Mouse (Mus musculus) bone marrow macrophage, adult 2 months (primary cell): ENCODE measurements around the gene Tomm6.

ENCODE experiments used
- CTCF ChIP-seq: IDR thresholded peaks from 2 replicates; pipeline ENCODE4 v1.5.1; 2012; ENCODE audit warnings: low read depth, mild to moderate bottlenecking, low read length, moderate library complexity
- POLR2A ChIP-seq: IDR thresholded peaks from 2 replicates; pipeline ENCODE4 v1.6.1; 2012; ENCODE audit warnings: mild to moderate bottlenecking, low read depth, low read length, borderline replicate concordance

- TF ChIP-seq POLR2A: no peak
- TF ChIP-seq CTCF: no peak
These were observed 45.2 kb downstream of the Tomm6 start for GRCm38 (mm10) chr17:47642992-47643391.
